Mouse (Mus musculus): ENCODE results near the gene Msi2. TPM values are rescaled to one million over a fixed set of nuclear protein-coding genes. Genes with fewer than 3 reads are reported as not detected.

Msi2 gene
- total RNA-seq, 2 experiments from 2014 or later, result 200 to 212 TPM

DNA sequence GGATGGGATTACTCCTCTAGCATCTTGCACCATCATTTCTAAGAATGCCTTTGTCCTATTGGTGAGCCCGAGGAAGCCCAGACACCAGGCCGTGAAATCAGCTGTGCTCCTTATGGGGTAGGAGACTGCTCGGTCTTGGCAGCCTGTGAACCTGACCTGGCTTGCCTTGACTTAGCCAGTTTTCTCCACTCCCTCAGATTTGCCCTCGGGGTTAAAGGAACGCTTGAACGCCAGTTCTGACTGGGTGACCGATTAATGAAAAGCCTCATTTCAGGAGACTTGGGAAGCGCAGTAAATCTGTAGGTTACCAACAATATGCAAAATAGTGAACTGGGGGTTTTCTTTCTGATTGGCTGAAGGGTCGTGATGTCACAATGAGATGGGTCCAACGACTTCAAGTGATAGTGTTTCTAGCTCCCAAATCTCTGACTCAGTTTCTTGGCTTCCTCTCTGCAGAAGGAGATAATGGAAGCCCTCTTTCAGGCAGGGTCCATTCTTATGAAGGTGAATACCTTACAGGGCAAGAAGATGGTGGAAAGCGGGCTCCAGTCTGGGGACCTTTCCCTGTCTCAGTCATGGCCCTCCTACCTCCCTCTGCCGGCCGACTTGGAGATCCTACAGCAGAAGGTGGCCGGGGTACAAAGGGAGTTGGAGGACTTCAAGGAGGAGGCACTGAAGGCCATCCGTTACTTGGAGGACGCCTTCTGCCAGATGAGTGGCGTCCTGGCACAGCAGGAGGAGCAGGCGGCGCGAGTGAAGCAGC lies 424.5 kb downstream of the Msi2 start, which contains the start of gene Ccdc182:
Ccdc182 (plus strand) TSS at position 428 of the 763 bp plus-strand sequence.
- no peak for DNase-seq (ENCODE audit: low spot score in 2 of 2)

DNA sequence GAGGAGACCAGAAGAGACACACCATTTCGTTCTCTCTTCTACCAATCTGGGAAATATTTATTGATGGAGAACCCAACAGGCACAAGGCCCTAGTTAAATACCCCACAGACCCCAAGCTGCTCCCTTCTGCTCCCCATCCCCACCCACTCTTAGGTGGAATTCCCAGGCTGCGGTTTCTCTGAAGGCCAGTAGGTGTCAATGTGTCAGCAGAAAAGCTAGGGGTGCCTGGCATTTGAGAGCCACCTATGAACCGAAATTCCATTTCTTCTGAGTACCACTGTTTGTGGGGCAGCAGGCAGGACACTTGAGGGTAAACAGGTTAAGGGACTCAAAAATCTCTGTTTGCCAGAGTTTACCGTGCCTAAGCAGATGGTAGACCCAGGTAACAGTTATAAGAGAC lies 426.6 kb downstream of the Msi2 start:
- no peak for DNase-seq (ENCODE audit: low spot score in 2 of 2)

DNA sequence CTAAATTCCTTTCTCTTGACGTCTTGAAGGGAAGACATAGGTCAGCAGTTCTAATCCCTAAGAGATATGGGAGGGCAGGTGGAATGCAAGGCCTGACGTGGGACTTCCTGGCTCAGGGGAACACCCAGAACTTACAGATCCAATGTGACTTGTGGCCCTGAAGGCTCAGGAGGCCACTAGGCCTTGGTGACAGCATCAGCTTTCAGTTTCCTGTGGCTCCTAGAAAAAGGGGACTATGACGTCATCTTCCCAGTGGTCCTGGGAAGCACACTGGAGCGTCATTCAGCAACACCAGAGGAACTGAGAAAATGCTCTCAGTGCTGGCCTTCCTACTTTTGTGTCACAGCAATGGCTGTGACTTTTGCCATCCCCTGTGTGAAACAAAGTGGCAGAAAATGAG lies 427.1 kb downstream of the Msi2 start:
- DNase-seq (ENCODE audit: low spot score in 2 of 2), result no peak

Small RNA genes lying within 50 kb of the gene (microRNA-seq; reads per million reads assigned to microRNA genes)
- gene Mir378b, result 1.1 reads per million

Other genes starting within 250 kb of the Msi2 start
- gene Akap1, start 146.1 kb upstream of the Msi2 start, total RNA-seq (2021), result 100 to 1,000 TPM in 1 of 2 experiments, 10 to 100 TPM in 1; 94.3 to 101 TPM
- 100 to 1,000 TPM; 149 to 159 TPM for gene Scpep1, start 237.0 kb upstream of the Msi2 start, total RNA-seq (2021)
- not detected for gene Elobl, start 248.4 kb upstream of the Msi2 start, total RNA-seq (2021)